Mouse (Mus musculus) heart, embryonic 16.5 days (tissue): ENCODE data around the gene Trmt10b. TPM values are rescaled to one million over a fixed set of nuclear protein-coding genes. Genes with fewer than 3 reads are reported as not detected.

Experiments
- polyA plus RNA-seq: library from polyadenylated mRNA; unstranded; fragments of >200 nt; fragmentation: Nextera tagmentation; extraction: Ambion mirVana; gene quantifications from 2 replicates; pipeline ENCODE4 v1.2.1, GENCODE M21; 2015

The Trmt10b gene
- polyA plus RNA-seq, 1 experiment from 2014 or later = 8.7 TPM

Other genes starting within 250 kb of the Trmt10b start
- 22.5 and 24.1 TPM in 2 replicates for gene Fbxo10, start 212.5 kb upstream of the Trmt10b start, polyA plus RNA-seq
- 243 and 262 TPM in 2 replicates for gene Tomm5, start 189.0 kb upstream of the Trmt10b start, polyA plus RNA-seq
- 1.2 and 1.4 TPM in 2 replicates for gene Frmpd1, start 112.3 kb upstream of the Trmt10b start, polyA plus RNA-seq
- 6.7 and 7.5 TPM in 2 replicates for gene Dcaf10, start 45.0 kb downstream of the Trmt10b start, polyA plus RNA-seq
- gene Exosc3, start 45.6 kb downstream of the Trmt10b start, polyA plus RNA-seq = 37.4 and 50.6 TPM in 2 replicates
- gene Slc25a51, start 111.6 kb downstream of the Trmt10b start, polyA plus RNA-seq = 71.5 and 75.9 TPM in 2 replicates
- 7.6 and 9.2 TPM in 2 replicates for gene Shb, start 235.3 kb downstream of the Trmt10b start, polyA plus RNA-seq